Mouse (Mus musculus) megakaryocyte-erythroid progenitor cell, adult 5-6 weeks (primary cell): ENCODE measurements around the gene Srpr. TPM values are rescaled to one million over a fixed set of nuclear protein-coding genes. Genes with fewer than 3 reads are reported as not detected.

Experiments used
- ATAC-seq: replicated peaks from 2 replicates; pipeline ENCODE4 v1.8.0; 2016; ENCODE audit warnings: mild to moderate bottlenecking, inconsistent platforms; ENCODE audit not compliant: severe bottlenecking, poor library complexity, low FRiP score, low TSS enrichment
- total RNA-seq, 2 experiments: library from RNA; stranded (forward) in 1 of 2; stranded (reverse) in 1 of 2; fragments of 200-1000, 215-1000 nt in 1 of 2; fragments of >200 nt in 1 of 2; fragmentation: Nextera tagmentation in 1 of 2; gene quantifications; 2 replicates each; pipeline ENCODE4 v1.2.3; 2014 to 2017

Gene Srpr
- total RNA-seq, 2 experiments from 2014 or later, result 47.4 to 50.0 TPM

GRCm38 (mm10) chr9:35238915-35239571 lies 39.1 kb downstream of the Srpr start:
- no peak for ATAC-seq

- 0 out of 2 replicates have a peak, but pooled peaks have one; percentile 26 for ATAC-seq
Observed at GRCm38 (mm10) chr9:35239734-35240133, 39.8 kb downstream of the Srpr start.

GRCm38 (mm10) chr9:35247405-35247804 lies 47.4 kb downstream of the Srpr start:
- ATAC-seq, result no peak

- no peak for ATAC-seq
Observed at GRCm38 (mm10) chr9:35249476-35249875, 49.5 kb downstream of the Srpr start.

- ATAC-seq, result peak; percentile 69; the same call in 1 of the 2 replicates
Observed at GRCm38 (mm10) chr9:35257365-35257764, 57.4 kb downstream of the Srpr start.

- ATAC-seq, result peak; percentile 57
Observed at GRCm38 (mm10) chr9:35262418-35262817, 62.4 kb downstream of the Srpr start.

- no peak for ATAC-seq
Observed at GRCm38 (mm10) chr9:35263431-35263830, 63.5 kb downstream of the Srpr start.

- no peak for ATAC-seq
Observed at GRCm38 (mm10) chr9:35264509-35264908, 64.5 kb downstream of the Srpr start.

GRCm38 (mm10) chr9:35267146-35267975 lies 67.4 kb downstream of the Srpr start, which contains the start of the genes Fam118b and Rpusd4:
Fam118b (minus strand) TSS chr9:35267805.
Rpusd4 (plus strand) TSS chr9:35267865.
- peak; percentile 86 for ATAC-seq

GRCm38 (mm10) chr9:35267976-35268715 lies 68.2 kb downstream of the Srpr start:
- peak; percentile 38 for ATAC-seq

GRCm38 (mm10) chr9:35277855-35278365 lies 77.9 kb downstream of the Srpr start:
- ATAC-seq, result no peak

GRCm38 (mm10) chr9:35278451-35278850 lies 78.5 kb downstream of the Srpr start:
- no peak for ATAC-seq

GRCm38 (mm10) chr9:35282006-35282850 lies 82.3 kb downstream of the Srpr start:
- peak; percentile 66; the same call in 1 of the 2 replicates for ATAC-seq

GRCm38 (mm10) chr9:35282851-35283200 lies 82.9 kb downstream of the Srpr start:
- no peak for ATAC-seq

GRCm38 (mm10) chr9:35283415-35284069 lies 83.6 kb downstream of the Srpr start:
- ATAC-seq, result no peak

GRCm38 (mm10) chr9:35284351-35284750 lies 84.4 kb downstream of the Srpr start:
- ATAC-seq, result no peak

- no peak for ATAC-seq
Observed at GRCm38 (mm10) chr9:35286351-35286750, 86.4 kb downstream of the Srpr start.

- no peak for ATAC-seq
Observed at GRCm38 (mm10) chr9:35289992-35290391, 90.0 kb downstream of the Srpr start.
